Comparison of ENCODE assay signal across 20 mouse cellular contexts in genomic region chr1:183921262-183921661, GRCm38 (mm10).
DNase-seq lines count a peak whose midpoint lies in the region; ATAC-seq and TF ChIP-seq lines count a peak whose summit lies in the region.
"Had no signal": no experiment of that assay in that cellular context is flagged by ENCODE, and none has a peak within 500 bp of the region (broad histone marks: within the 10 kb centered on the region; RNA-seq: fewer than 3 reads in every experiment).

No protein-coding gene starts in this region.

- no peak overlapping the region for H3K9ac ChIP-seq in heart, postnatal 0 days (replicated peaks; ENCODE audit: low read depth, low read length)
- no peak overlapping the region for H3K9ac ChIP-seq in heart, embryonic 11.5 days (ENCODE audit: low read depth, low read length)
- no peak overlapping the region for H3K9ac ChIP-seq in intestine, embryonic 16.5 days (ENCODE audit: low read depth, low read length)
- H3K9ac ChIP-seq: embryonic facial prominence, embryonic 15.5 days; forebrain, embryonic 12.5 days; heart, embryonic 12.5 days; hindbrain, embryonic 15.5 days had no signal

- H3K27me3 ChIP-seq in heart, postnatal 0 days (ENCODE audit: control insufficient read depth, insufficient read depth, low read length): no peaks in the 10 kb centered on the region
- no peaks in the 10 kb centered on the region for H3K27me3 ChIP-seq in heart, embryonic 11.5 days (ENCODE audit: control insufficient read depth, insufficient read depth, low read length)
- H3K27me3 ChIP-seq in myocyte (ENCODE audit: control insufficient read depth, insufficient read depth, insufficient read length): no peaks in the 10 kb centered on the region
- no peaks in the 10 kb centered on the region for H3K27me3 ChIP-seq in intestine, embryonic 16.5 days (replicated peaks; ENCODE audit: control insufficient read depth, insufficient read depth, low read length)
- H3K27me3 ChIP-seq: embryonic facial prominence, embryonic 15.5 days; forebrain, embryonic 12.5 days; heart, embryonic 12.5 days; hindbrain, embryonic 15.5 days had no signal

- H3K9me3 ChIP-seq in heart, postnatal 0 days (replicated peaks; ENCODE audit: control insufficient read depth, low read length): no peaks in the 10 kb centered on the region
- no peaks in the 10 kb centered on the region for H3K9me3 ChIP-seq in heart, embryonic 11.5 days (replicated peaks; ENCODE audit: control insufficient read depth, low read length)
- no peaks in the 10 kb centered on the region for H3K9me3 ChIP-seq in intestine, embryonic 16.5 days (ENCODE audit: control insufficient read depth, low read length)
- H3K9me3 ChIP-seq: embryonic facial prominence, embryonic 15.5 days; forebrain, embryonic 12.5 days; hindbrain, embryonic 15.5 days had no signal

- H3K4me3 ChIP-seq in heart, postnatal 0 days (ENCODE audit: low read depth, low read length): no peak overlapping the region
- no peak overlapping the region for H3K4me3 ChIP-seq in heart, embryonic 11.5 days (ENCODE audit: low read depth, low read length)
- no peak overlapping the region for H3K4me3 ChIP-seq in myocyte
- H3K4me3 ChIP-seq in intestine, embryonic 16.5 days (ENCODE audit: low read length): no peak overlapping the region
- H3K4me3 ChIP-seq: embryonic facial prominence, embryonic 15.5 days; forebrain, embryonic 12.5 days; heart, adult 2 months; heart, embryonic 12.5 days; hindbrain, embryonic 15.5 days had no signal

- no peaks in the 10 kb centered on the region for H3K36me3 ChIP-seq in heart, postnatal 0 days (replicated peaks; ENCODE audit: control insufficient read depth, insufficient read depth, low read length)
- H3K36me3 ChIP-seq in heart, embryonic 11.5 days (ENCODE audit: control insufficient read depth, insufficient read depth, low read length): no peaks in the 10 kb centered on the region
- H3K36me3 ChIP-seq in myocyte (ENCODE audit: control insufficient read depth, insufficient read depth): no peaks in the 10 kb centered on the region
- H3K36me3 ChIP-seq in intestine, embryonic 16.5 days (ENCODE audit: control insufficient read depth, insufficient read depth, low read length): no peaks in the 10 kb centered on the region
- H3K36me3 ChIP-seq: embryonic facial prominence, embryonic 15.5 days; forebrain, embryonic 12.5 days; heart, embryonic 12.5 days; hindbrain, embryonic 15.5 days had no signal

- peak overlapping the region; percentile 34; the same call in 1 of the 2 replicates for H3K27ac ChIP-seq in heart, postnatal 0 days (ENCODE audit: low read depth)
- no peak overlapping the region for H3K27ac ChIP-seq in heart, embryonic 11.5 days (ENCODE audit: low read depth, low read length)
- H3K27ac ChIP-seq in intestine, embryonic 16.5 days (ENCODE audit: low read length): no peak overlapping the region
- H3K27ac ChIP-seq: embryonic facial prominence, embryonic 15.5 days; forebrain, embryonic 12.5 days; heart, adult 2 months; hindbrain, embryonic 15.5 days had no signal

- TF ChIP-seq POLR2A in myocyte (IDR thresholded peaks at IDR 0.05; ENCODE audit: insufficient read length, low read depth): no peak

- 49% methylated on average over 2 of the region's 2 CpGs for WGBS in heart, postnatal 0 days
- 61% methylated on average over 2 of the region's 2 CpGs for WGBS in heart, embryonic 11.5 days (ENCODE audit: insufficient replicate concordance)
- WGBS in intestine, embryonic 16.5 days: 48% methylated on average over 2 of the region's 2 CpGs

- TF ChIP-seq EP300 in heart, postnatal 0 days (IDR thresholded peaks at IDR 0.05; ENCODE audit: low read depth): no peak

- no peak overlapping the region for H3K4me2 ChIP-seq in heart, postnatal 0 days (ENCODE audit: low read depth, low read length)
- no peak overlapping the region for H3K4me2 ChIP-seq in heart, embryonic 11.5 days
- H3K4me2 ChIP-seq in myocyte (ENCODE audit: low read depth): peak overlapping the region; percentile 50
- H3K4me2 ChIP-seq in intestine, embryonic 16.5 days (ENCODE audit: low read depth, low read length): no peak overlapping the region
- H3K4me2 ChIP-seq: embryonic facial prominence, embryonic 15.5 days; forebrain, embryonic 12.5 days; heart, embryonic 12.5 days; hindbrain, embryonic 15.5 days had no signal

- H3ac ChIP-seq in myocyte (ENCODE audit: control insufficient read depth, insufficient read length): no peak overlapping the region

- H3K79me2 ChIP-seq in myocyte (ENCODE audit: control insufficient read depth, insufficient read depth): no peaks in the 10 kb centered on the region

- no peak for ATAC-seq in heart, postnatal 0 days (ENCODE audit: insufficient read depth, low read depth)
- no peak for ATAC-seq in heart, embryonic 11.5 days (replicated peaks; ENCODE audit: insufficient number of reproducible peaks, low FRiP score, low TSS enrichment)
- no peak for ATAC-seq in intestine, embryonic 16.5 days
- ATAC-seq: forebrain, embryonic 16.5 days; intestine, postnatal 0 days had no signal

- peak; percentile 16 for DNase-seq in heart, postnatal 0 days (ENCODE audit: low spot score)
- DNase-seq in 3T3-L1 (ENCODE audit: low read depth, low spot score) (peak; percentile 94), NIH3T3 (ENCODE audit: low read depth) (peak; percentile 90)
- no peak for DNase-seq in cerebellum, adult 11 months
- DNase-seq: B cell, adult 2 months; cerebellum, adult 9-10 months; cerebellum, postnatal 25 days; gastrocnemius, postnatal 14 days; heart, adult 2 months; heart, postnatal 36 days; kidney, adult 8-10 months had no signal

- H3K4me1 ChIP-seq in heart, postnatal 0 days (ENCODE audit: control insufficient read depth, insufficient read depth): no peaks in the 10 kb centered on the region
- H3K4me1 ChIP-seq in heart, embryonic 11.5 days (ENCODE audit: control insufficient read depth, insufficient read depth, low read length): no peaks in the 10 kb centered on the region
- H3K4me1 ChIP-seq in intestine, embryonic 16.5 days (ENCODE audit: control insufficient read depth, insufficient read depth, low read length): no peaks in the 10 kb centered on the region
- H3K4me1 ChIP-seq: embryonic facial prominence, embryonic 15.5 days; forebrain, embryonic 12.5 days; heart, embryonic 12.5 days; hindbrain, embryonic 15.5 days had no signal

- TF ChIP-seq CTCF in heart, postnatal 0 days (IDR thresholded peaks at IDR 0.05; ENCODE audit: low read depth): no peak

TF ChIP-seq in myocyte, 11 proteins besides CTCF, POLR2A, EP300 and RAD21:
- peak; percentile 78 for TF ChIP-seq CEBPB (IDR thresholded peaks at IDR 0.05; ENCODE audit: insufficient read depth, poor library complexity, severe bottlenecking)
- TF ChIP-seq REST (IDR thresholded peaks at IDR 0.05; ENCODE audit: insufficient read depth, insufficient read length): no peak
